Mouse (Mus musculus): ENCODE measurements at regions not wholly inside any gene's neighbourhood (a gene's known extent, or its start where the extent isn't known, plus 50 kb on each side); places are given as distances from the start of the nearest gene placed in this dataset.

- no peak for TF ChIP-seq POLR2A (IDR thresholded peaks at IDR 0.05; ENCODE audit: low read depth, low read length)
- TF ChIP-seq CTCF (conservative IDR thresholded peaks at IDR 0.05; ENCODE audit: insufficient read depth, insufficient read length, low read depth, low read length) = no peak
Measured at GRCm38 (mm10) chr3:52862026-52862425, 155.0 kb downstream of the Cog6 start.

Measured in kidney, adult 2 months (tissue).